ENCODE assay signal across 8 mouse cellular contexts in the genomic region with DNA sequence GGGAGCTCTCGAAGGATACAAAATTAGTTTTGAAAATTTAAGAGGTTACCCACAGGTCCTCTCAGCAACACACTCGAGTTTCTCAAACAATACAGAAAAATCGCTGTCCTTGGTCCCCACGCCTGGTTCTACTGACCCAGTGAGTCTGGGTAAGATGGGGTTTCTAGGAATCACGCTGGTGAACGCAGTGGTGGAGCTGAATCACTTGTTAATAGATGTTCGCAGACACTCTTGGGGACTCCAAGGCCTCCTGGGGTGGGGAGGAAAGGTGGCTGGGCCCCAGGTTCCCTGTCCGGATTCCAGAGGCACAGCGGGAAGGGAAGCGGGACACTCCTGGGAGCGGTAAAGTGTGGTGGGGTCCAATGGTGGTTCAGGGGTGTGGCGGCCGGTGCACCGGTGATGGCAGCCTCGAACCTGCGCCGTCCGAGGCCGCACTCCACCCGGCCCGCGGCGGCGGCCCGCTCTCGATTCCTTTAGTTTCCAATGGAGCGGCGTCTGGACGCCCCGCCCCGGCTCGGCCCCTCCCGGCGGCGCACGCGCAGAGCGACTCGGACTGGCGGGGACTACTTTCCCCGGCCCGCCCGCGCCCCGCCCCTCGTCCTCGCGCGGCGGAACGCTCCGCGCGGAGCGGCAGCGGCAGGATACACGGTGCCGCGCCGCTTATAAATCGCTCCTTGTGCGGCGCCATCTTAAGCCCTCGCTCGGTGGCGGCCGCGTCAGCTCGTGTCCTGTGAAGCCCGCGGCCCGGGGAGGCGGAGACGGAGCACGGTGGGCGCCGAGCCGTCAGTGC. TPM values are rescaled to one million over a fixed set of nuclear protein-coding genes. Genes with fewer than 3 reads are reported as not detected.
DNase-seq lines count a peak whose midpoint lies in the region; ATAC-seq and TF ChIP-seq lines count a peak whose summit lies in the region.

No protein-coding gene starts in this region.

- H3K36me3 ChIP-seq in CH12.LX (replicated peaks in 1 of 2; ENCODE audit: control insufficient read depth in 1 of 2, insufficient read depth in 1 of 2, low read length in 1 of 2) = peaks cover 0 to 11% of the 10 kb centered on the region in 2 experiments
- peaks cover 14% of the 10 kb centered on the region for H3K36me3 ChIP-seq in forebrain, embryonic 10.5 days (replicated peaks)
- no peaks in the 10 kb centered on the region for H3K36me3 ChIP-seq in heart, embryonic 15.5 days
- H3K36me3 ChIP-seq in liver, embryonic 13.5 days = peaks cover 8% of the 10 kb centered on the region
- H3K36me3 ChIP-seq in stomach, embryonic 15.5 days = no peaks in the 10 kb centered on the region

- peaks cover 45% of the 10 kb centered on the region for H3K79me2 ChIP-seq in CH12.LX (replicated peaks; ENCODE audit: control insufficient read depth, extremely low read depth, insufficient read depth, poor library complexity, severe bottlenecking)

- in situ Hi-C loops in CH12.LX (cut with MboI; ENCODE audit: low pct_ligation_motif_present, low pct_unique_long_range_greater_than_20kb, low sequenced_read_pairs) = no loop called here

- no peak for TF ChIP-seq RAD21 in CH12.LX (IDR thresholded peaks at IDR 0.05; ENCODE audit: low read depth, low read length)

- no peaks in the 10 kb centered on the region for H3K27me3 ChIP-seq in CH12.LX (replicated peaks)
- no peaks in the 10 kb centered on the region for H3K27me3 ChIP-seq in forebrain, embryonic 10.5 days (ENCODE audit: poor library complexity, severe bottlenecking)
- no peaks in the 10 kb centered on the region for H3K27me3 ChIP-seq in heart, embryonic 15.5 days
- no peaks in the 10 kb centered on the region for H3K27me3 ChIP-seq in liver, embryonic 13.5 days
- H3K27me3 ChIP-seq in stomach, embryonic 15.5 days (replicated peaks) = no peaks in the 10 kb centered on the region

- peak; percentile 86 for ATAC-seq in heart, embryonic 15.5 days (replicated peaks; ENCODE audit: insufficient number of reproducible peaks, insufficient read depth, low FRiP score, low read depth)
- peak; percentile 88 for ATAC-seq in liver, embryonic 13.5 days (ENCODE audit: low read depth)
- ATAC-seq in stomach, embryonic 15.5 days (ENCODE audit: insufficient read depth, low FRiP score, low read depth) = peak; percentile 85

- TF ChIP-seq EP300 in CH12.LX (IDR thresholded peaks at IDR 0.05; ENCODE audit: low read length) = no peak

- peak overlapping the region in 2 of 3 experiments; percentile 81 to 93 for H3K4me3 ChIP-seq in CH12.LX (replicated peaks in 1 of 3; ENCODE audit: low read depth in 2 of 3, low read length in 2 of 3, poor library complexity in 1 of 3)
- peak overlapping the region; percentile 94 for H3K4me3 ChIP-seq in forebrain, embryonic 10.5 days
- peak overlapping the region; percentile 95 for H3K4me3 ChIP-seq in heart, embryonic 15.5 days
- H3K4me3 ChIP-seq in liver, embryonic 13.5 days (replicated peaks) = peak overlapping the region; percentile 91
- H3K4me3 ChIP-seq in stomach, embryonic 15.5 days (replicated peaks) = peak overlapping the region; percentile 86

- H3K4me1 ChIP-seq in CH12.LX (ENCODE audit: control insufficient read depth in 1 of 2, insufficient read depth in 2 of 2) = peaks cover 0 to 33% of the 10 kb centered on the region in 2 experiments; a peak in 2 of 4 replicates
- H3K4me1 ChIP-seq in forebrain, embryonic 10.5 days = peaks cover 75% of the 10 kb centered on the region
- peaks cover 36% of the 10 kb centered on the region for H3K4me1 ChIP-seq in heart, embryonic 15.5 days (replicated peaks)
- peaks cover 41% of the 10 kb centered on the region for H3K4me1 ChIP-seq in liver, embryonic 13.5 days (replicated peaks)
- H3K4me1 ChIP-seq in stomach, embryonic 15.5 days = peaks cover 27% of the 10 kb centered on the region

- dilution Hi-C loops in CH12.LX (cut with MboI; ENCODE audit: extremely low pct_ligation_motif_present, extremely low pct_unique_long_range_greater_than_20kb, low sequenced_read_pairs) = no loop called here

- H3K9ac ChIP-seq in CH12.LX (ENCODE audit: insufficient read depth, low read depth) = peak overlapping the region; percentile 87
- H3K9ac ChIP-seq in heart, embryonic 15.5 days = peak overlapping the region; percentile 95
- H3K9ac ChIP-seq in liver, embryonic 13.5 days = peak overlapping the region; percentile 95
- H3K9ac ChIP-seq in stomach, embryonic 15.5 days = peak overlapping the region; percentile 94

- peak; percentile 89 for DNase-seq in CH12.LX (ENCODE audit: extremely low read depth)
- DNase-seq in c-Kit-positive CD71-negative TER-119-negative erythroid progenitor cells, embryonic 14.5 days (ENCODE audit: low read depth) = peak; percentile 89
- peak; percentile 95 for DNase-seq in forebrain, embryonic 10.5 days (ENCODE audit: extremely low spot score, low spot score)
- DNase-seq in kidney, postnatal 14 days = peak; percentile 98
- peak; percentile 94 for DNase-seq in liver, embryonic 13.5 days
- DNase-seq in neural tube, embryonic 10.5 days (ENCODE audit: extremely low spot score, low spot score) = peak; percentile 98

- 0 out of 2 replicates have a peak overlapping the region, but pooled peaks have one; percentile 42 for H3K27ac ChIP-seq in CH12.LX (ENCODE audit: insufficient read depth, low read depth)
- peak overlapping the region; percentile 98 for H3K27ac ChIP-seq in forebrain, embryonic 10.5 days
- peak overlapping the region; percentile 95 for H3K27ac ChIP-seq in heart, embryonic 15.5 days
- H3K27ac ChIP-seq in liver, embryonic 13.5 days = peak overlapping the region; percentile 85
- peak overlapping the region; percentile 92 for H3K27ac ChIP-seq in stomach, embryonic 15.5 days

- 5% methylated on average over 76 of the region's 78 CpGs for WGBS in forebrain, embryonic 10.5 days
- 5% methylated on average over 73 of the region's 78 CpGs for WGBS in heart, embryonic 15.5 days
- WGBS in liver, embryonic 13.5 days (ENCODE audit: insufficient replicate concordance) = 6% methylated on average over 68 of the region's 78 CpGs
- 5% methylated on average over 77 of the region's 78 CpGs for WGBS in stomach, embryonic 15.5 days

- no peak overlapping the region for H3K4me2 ChIP-seq in CH12.LX (ENCODE audit: insufficient read depth, low read depth, poor library complexity, severe bottlenecking)
- H3K4me2 ChIP-seq in heart, embryonic 15.5 days = peak overlapping the region; percentile 68
- H3K4me2 ChIP-seq in liver, embryonic 13.5 days = peak overlapping the region; percentile 90
- H3K4me2 ChIP-seq in stomach, embryonic 15.5 days = peak overlapping the region; percentile 46

- TF ChIP-seq CTCF in CH12.LX (conservative IDR thresholded peaks at IDR 0.05 in 1 of 2, IDR thresholded peaks at IDR 0.05 in 1 of 2; ENCODE audit: low read depth in 2 of 2, low read length in 2 of 2) = no peak

- TF ChIP-seq POLR2A in CH12.LX (IDR thresholded peaks at IDR 0.05; ENCODE audit: low read depth, low read length) = peak; percentile 98

- H3K9me3 ChIP-seq in CH12.LX (replicated peaks; ENCODE audit: low read length) = no peaks in the 10 kb centered on the region
- no peaks in the 10 kb centered on the region for H3K9me3 ChIP-seq in forebrain, embryonic 10.5 days
- H3K9me3 ChIP-seq in heart, embryonic 15.5 days (replicated peaks) = no peaks in the 10 kb centered on the region
- no peaks in the 10 kb centered on the region for H3K9me3 ChIP-seq in liver, embryonic 13.5 days (replicated peaks)
- H3K9me3 ChIP-seq in stomach, embryonic 15.5 days = no peaks in the 10 kb centered on the region

TF ChIP-seq in CH12.LX, 34 proteins besides CTCF, POLR2A, EP300 and RAD21 (continues in another document):
- TF ChIP-seq RCOR1 (conservative IDR thresholded peaks at IDR 0.05; ENCODE audit: low read depth, low read length) (0 out of 2 replicates have a peak, but pooled peaks have one; percentile 22), ZMIZ1 (IDR thresholded peaks at IDR 0.05; ENCODE audit: low read depth, low read length) (peak; percentile 97), POLR2AphosphoS2 (IDR thresholded peaks at IDR 0.05; ENCODE audit: low read depth, low read length) (peak; percentile 93), MEF2A (IDR thresholded peaks at IDR 0.05; ENCODE audit: borderline replicate concordance, low read depth, low read length) (peak; percentile 82), USF2 (conservative IDR thresholded peaks at IDR 0.05; ENCODE audit: low read depth, low read length) (no peak), NRF1 (IDR thresholded peaks at IDR 0.05; ENCODE audit: low read depth, low read length) (peak; percentile 94), E2F4 (IDR thresholded peaks at IDR 0.05; ENCODE audit: insufficient replicate concordance, low read depth, low read length) (no peak), PAX5 (IDR thresholded peaks at IDR 0.05; ENCODE audit: low read length) (no peak), USF1 (IDR thresholded peaks at IDR 0.05; ENCODE audit: low read depth, low read length) (no peak), TBP (conservative IDR thresholded peaks at IDR 0.05; ENCODE audit: low read depth, low read length) (peak; percentile 97), HCFC1 (IDR thresholded peaks at IDR 0.05; ENCODE audit: low read depth, low read length) (peak; percentile 75), ZKSCAN1 (IDR thresholded peaks at IDR 0.05; ENCODE audit: borderline replicate concordance, low read depth, low read length) (no peak; the same call in 1 of the 2 replicates), MAX (IDR thresholded peaks at IDR 0.05; ENCODE audit: low read length) (no peak), MXI1 (IDR thresholded peaks at IDR 0.05; ENCODE audit: low read depth, low read length) (peak; percentile 50), UBTF (IDR thresholded peaks at IDR 0.05; ENCODE audit: low read depth, low read length) (peak; percentile 68; the same call in 1 of the 2 replicates), SMC3 (IDR thresholded peaks at IDR 0.05; ENCODE audit: low read depth, low read length) (no peak), TCF12 (IDR thresholded peaks at IDR 0.05; ENCODE audit: low read depth, low read length) (peak; percentile 99), BHLHE40 (IDR thresholded peaks at IDR 0.05; ENCODE audit: low read depth, low read length) (no peak), GABPA (IDR thresholded peaks at IDR 0.05; ENCODE audit: insufficient replicate concordance, low read depth, low read length) (no peak), NELFE (IDR thresholded peaks at IDR 0.05; ENCODE audit: low read depth, low read length) (peak; percentile 99), CHD1 (IDR thresholded peaks at IDR 0.05; ENCODE audit: low read depth, low read length) (no peak), ZNF384 (IDR thresholded peaks at IDR 0.05; ENCODE audit: low read depth, low read length) (no peak)

RNA-seq across cellular contexts. Expression of gene Ctnnb1, which starts 4.0 kb away (rescaled TPM):
- total RNA-seq in CH12.LX (2012; rRNA removed) (197 and 212 TPM in 2 replicates), CH12.LX (2014; rRNA removed) (361 and 383 TPM in 2 replicates)
- polyA plus RNA-seq in CH12.LX (2012; ENCODE audit: insufficient read length, low read depth) = 290 and 292 TPM in 2 replicates
- 647 and 664 TPM in 2 replicates for polyA plus RNA-seq in forebrain, embryonic 10.5 days (2016; fragmentation: Nextera tagmentation; extraction: Ambion mirVana)
- 284 and 370 TPM in 2 replicates for polyA plus RNA-seq in heart, embryonic 15.5 days (2015; fragmentation: Nextera tagmentation; extraction: Ambion mirVana)
- 103 and 119 TPM in 2 replicates for polyA plus RNA-seq in liver, embryonic 13.5 days (2015; fragmentation: Nextera tagmentation; extraction: Ambion mirVana)
- 502 and 547 TPM in 2 replicates for polyA plus RNA-seq in stomach, embryonic 15.5 days (2015; fragmentation: Nextera tagmentation; extraction: Ambion mirVana)

Comparison
In these comparisons a context has a peak if more than half of its experiments do, and no peak if none do; other contexts are left out.
1. Peak in every context shown above with its lines: DNase-seq, ATAC-seq, H3K4me3 ChIP-seq and H3K27ac ChIP-seq.
2. H3K27ac ChIP-seq: peak in every context shown above with its lines; median percentile 98 in forebrain, embryonic 10.5 days; 95 in heart, embryonic 15.5 days; 92 in stomach, embryonic 15.5 days; 85 in liver, embryonic 13.5 days; 42 in CH12.LX.